Mouse (Mus musculus): Measurements from ENCODE around the gene Scn5a.

The Scn5a gene

DNA sequence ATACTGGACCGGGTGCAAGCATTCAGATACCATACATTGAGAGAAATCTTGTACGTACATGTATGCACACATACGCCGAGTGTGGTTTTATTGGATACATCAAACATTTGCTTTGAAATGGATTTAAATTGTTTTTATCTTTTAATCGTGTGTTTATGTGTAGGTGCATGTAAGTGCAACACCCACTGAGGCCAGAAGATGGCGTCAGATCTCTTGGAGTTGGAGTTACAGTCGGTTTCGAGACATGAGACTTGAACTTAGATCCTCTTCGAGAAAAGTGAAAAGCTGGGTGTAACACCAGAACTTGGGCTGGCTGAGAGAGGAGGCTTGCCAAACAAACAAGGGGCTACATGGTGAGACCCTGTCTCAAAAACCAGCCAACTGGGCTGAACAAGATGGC, 75.2 kb downstream of the Scn5a start:
- no peak for DNase-seq

DNA sequence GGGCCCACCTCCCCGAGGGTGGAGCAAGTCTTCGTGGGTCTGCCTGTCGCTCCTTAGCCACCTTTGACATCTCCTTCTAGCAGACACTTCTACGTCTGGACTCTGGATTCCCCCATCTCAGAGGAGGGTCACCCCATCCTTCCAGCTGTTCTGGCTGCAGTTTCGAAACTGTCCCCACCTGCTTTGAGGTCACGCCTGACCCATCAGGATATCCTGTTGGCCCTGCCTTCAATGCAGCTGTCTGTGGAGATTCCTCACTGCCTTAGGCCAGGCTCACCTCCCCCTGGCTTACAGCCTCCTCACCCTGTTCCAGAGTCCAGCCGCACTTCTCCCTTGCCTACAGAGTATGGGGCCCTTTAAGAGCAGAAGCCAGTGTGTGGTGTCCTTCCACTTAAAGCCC, 79.9 kb downstream of the Scn5a start:
- DNase-seq: no peak

DNA sequence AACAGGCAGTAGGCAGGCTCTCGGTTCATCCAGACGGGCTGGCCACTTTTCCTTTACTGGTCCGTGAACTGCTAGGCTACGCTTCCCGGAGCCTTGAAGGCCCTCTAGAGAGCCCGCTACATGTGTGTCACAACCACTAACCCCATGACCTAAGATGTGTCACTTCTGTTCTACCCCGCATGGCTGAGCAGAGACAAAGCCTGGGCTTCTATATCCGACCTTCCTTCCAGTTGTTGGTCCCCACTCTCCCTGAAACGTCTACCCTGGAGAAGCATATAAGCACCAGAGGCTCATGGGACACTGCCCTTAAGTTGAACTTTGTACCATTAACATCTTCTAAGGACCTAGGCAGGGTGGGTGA, 80.6 kb downstream of the Scn5a start:
- no peak for DNase-seq

DNA sequence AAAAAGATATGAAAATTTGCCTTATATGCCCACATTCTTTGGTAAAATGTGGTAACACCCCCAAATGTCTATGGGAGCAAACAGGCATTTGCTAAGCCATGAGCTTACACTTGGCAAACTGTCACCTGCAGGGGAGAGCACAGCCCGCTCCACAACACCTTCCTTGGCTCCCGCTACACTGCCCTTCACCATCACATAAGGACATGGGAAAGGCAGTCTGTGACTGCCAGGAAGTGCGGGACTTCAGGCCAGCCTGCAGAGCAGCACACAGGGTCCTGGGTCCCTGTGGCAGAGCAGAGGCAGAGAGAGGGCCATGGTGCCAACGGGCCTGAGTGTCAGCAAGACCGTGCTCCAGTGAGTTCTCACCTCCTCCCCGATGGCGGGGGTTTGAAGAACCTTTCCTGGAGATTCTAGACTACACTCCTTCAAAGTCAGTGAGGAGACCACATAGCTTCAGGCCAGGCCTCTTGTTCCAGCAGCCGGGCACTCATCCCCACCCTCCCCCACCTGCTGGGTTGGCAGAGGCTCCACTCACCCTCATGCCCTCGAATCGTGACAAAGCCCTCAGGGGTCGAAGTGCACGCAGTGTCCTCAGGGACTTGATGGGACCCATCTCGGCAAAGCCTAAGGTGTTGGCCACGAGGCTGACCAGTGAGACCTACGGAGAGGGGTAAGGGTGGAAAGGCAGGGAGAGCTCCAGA, 81.1 kb downstream of the Scn5a start:
- peak; percentile 51 to 61 for DNase-seq

DNA sequence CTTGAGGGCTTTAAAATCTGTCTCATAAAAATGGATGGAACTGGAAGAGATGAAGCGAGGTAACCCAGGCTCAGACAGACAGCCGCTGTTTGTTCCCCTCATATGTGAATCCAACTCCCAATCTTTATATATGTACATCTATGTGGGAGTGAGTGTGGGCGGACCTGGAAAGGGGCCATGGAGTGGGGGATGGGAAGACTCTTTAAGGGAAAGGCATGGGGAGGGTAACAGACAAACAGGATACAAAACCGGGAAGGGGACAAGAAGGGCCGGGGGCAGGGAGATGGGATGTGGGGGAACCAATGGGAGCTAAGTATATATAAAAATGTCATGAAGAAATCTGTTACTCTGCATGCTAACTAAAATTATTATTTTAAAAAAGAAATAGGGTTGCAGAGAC, 81.9 kb downstream of the Scn5a start:
- peak in 1 of 2 experiments; percentile 56 for DNase-seq

DNA sequence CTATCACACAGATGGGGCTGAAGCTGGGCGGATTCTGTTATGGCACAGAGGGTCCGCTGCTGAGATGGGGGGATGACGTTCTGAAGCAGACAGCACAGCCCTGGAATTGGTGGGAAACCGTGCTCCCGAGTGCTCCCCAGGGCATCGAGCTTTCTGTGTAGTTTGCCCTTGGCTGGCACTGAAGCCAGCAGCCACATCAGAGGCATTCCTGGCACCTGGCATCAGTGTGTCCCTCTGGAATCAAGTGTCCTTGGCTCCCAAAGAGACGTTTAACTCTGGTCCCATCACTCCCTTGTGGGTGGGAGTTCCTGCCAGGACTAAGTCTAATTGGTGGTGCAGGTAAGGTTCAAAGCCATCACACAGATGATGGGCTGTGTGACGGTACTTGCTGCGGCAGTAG, 82.5 kb downstream of the Scn5a start:
- DNase-seq: no peak

DNA sequence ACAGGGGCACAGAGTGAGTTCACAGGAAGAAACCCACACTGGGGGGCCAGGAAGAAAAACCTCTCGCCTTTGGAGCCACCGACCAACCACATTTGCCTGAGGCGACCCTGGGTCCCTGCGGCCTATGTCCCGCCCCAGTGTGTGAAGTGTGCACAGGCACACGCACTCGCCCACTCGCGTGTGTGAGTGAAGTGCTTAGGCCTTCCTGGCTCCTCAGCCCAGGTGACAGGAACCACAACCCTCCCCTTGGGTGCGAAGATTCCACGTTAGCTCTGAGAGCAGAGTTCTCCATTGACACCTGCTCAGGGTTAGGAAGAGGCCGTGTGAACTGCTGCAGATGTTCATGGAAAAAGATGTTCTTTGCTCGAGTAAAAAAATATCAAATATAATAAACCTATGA, 93.9 kb downstream of the Scn5a start:
- no peak for DNase-seq

DNA sequence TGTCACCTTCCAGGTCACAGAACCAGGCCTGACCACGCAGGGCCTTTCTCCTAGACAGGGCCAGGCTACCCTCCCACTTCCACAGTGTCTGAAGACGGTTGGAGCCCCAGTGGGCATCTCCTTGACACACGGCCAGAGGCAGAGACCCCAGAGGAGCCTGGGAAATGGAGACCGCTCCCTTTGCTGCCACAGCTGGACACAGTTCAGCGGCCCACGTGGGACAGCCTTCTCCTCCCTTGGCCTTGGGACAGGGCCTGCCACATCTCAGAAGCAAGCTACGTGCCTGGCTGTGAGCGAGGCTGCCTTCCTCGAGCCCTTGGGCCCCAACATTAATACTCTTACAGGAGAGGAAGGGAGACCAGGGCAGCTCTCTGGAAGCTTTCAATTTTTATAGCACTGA, 94.4 kb downstream of the Scn5a start:
- DNase-seq: no peak

DNA sequence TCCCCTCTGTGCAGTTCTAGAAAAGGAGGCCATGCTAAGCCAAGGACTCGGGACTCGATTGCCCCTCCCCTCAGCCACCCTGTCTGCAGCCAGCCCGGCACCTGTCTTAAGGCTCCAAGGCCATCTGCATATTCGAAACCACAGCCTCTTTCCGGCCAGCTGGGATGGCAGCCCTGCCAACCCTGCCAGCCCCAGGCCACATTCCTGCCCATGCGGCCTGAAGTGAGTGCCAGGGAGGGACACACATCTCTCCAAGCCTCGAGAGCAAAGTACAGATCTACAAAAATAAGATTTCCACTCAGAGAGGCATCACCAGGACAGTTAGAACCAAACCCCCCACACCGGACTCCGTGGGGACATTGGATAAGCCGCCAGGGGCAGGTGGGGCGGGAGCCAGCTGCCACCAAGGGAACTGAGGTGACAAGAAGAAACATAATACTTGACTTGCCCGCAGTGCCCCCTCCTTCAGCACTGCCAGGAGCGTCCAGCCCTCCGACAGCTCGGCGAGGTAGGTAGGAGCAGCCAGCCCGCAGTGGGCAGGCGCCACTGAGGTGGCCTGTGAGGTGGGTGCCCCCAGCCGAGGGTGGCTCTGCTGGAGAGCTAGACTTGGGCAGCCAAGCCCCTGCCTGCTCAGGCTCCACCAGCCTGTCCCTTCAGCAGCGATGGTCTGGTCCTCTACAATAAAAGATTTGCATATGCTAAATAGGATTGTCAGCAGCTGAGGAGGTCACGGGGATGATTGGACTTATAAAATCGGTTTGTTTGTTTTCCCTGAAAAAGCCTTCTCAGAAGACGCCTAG, 95.1 kb downstream of the Scn5a start:
- DNase-seq: peak; percentile 83 to 88

DNA sequence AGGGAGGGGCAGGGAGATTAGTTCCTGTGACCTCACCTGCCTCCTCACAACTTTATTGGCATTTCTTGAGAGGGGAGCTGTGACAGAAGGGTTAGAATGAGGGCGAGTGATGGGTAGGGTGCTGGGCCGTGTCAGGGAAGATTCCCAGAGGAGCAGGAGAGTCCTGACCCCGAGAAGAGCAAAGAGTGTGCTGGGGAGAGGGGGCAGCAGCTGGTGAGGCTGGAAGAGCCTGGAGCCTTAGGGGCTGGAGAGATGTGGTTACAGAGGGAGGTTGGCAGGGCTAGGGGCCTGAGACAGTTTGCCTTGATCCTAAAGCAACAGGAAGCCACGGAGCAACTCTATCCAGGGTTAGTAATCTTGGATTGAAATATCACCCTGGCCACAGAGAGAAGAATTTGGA, 97.2 kb downstream of the Scn5a start:
- no peak for DNase-seq

DNA sequence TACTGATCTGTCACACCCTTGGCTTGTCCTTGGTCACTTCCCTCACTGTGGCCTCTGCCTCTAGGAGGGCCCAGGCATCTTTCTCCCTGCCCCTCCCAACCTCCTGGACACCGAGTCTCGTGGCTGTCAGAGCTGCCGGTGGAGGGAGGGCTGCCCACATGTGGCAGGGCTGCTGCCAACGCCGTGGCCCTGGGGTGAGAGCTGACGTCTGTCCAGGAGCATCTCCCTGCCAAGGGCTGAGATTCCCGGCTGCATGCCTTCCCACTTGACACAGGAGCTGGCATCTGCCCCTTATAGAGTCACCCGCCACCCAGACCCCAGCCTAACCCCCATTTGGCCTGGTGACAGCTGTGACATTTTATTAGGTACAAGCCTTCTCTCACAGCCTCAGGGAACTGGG, 99.5 kb downstream of the Scn5a start:
- peak; percentile 63 to 77 for DNase-seq

DNA sequence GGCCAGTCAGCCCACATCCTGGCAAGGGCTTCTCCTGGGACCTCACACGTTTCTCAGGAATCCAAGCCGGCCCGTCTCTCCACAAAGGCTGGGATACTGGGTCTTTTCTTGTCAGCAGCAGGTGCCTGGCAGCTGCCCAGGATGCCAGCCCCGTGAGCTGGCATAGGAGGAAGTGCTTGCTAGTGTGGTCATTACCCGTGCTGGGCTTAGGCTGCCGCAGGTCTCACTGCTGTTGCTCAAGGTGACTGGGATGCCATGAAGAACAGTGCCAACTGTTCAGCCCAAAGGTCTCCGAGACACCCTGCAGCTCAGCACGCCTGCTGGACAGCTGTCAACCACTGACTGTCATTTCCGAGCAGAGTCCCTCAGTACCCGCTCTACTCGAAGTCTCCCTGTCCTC, 100.5 kb downstream of the Scn5a start:
- peak; percentile 72 to 75 for DNase-seq

DNA sequence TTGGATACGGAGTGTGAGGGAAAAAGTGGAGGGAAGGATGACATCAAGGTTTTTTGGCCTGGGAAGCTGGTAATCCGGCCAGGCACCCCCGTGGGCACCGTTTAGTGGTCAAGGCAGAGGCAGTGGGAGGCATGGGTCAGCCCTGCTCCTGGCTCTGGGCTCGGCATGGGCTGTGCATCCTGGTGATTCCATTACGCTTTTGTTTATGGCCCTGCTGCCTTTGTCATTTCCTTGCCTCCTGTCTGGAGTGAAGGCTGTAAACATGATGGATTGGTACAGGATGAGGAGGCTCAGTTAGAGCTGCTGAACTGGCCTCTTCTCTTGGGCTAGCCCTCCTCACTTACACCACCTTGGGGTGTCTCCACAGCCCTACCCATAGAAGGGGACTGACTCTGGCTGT, 101.1 kb downstream of the Scn5a start:
- DNase-seq: peak in 1 of 2 experiments; percentile 23

DNA sequence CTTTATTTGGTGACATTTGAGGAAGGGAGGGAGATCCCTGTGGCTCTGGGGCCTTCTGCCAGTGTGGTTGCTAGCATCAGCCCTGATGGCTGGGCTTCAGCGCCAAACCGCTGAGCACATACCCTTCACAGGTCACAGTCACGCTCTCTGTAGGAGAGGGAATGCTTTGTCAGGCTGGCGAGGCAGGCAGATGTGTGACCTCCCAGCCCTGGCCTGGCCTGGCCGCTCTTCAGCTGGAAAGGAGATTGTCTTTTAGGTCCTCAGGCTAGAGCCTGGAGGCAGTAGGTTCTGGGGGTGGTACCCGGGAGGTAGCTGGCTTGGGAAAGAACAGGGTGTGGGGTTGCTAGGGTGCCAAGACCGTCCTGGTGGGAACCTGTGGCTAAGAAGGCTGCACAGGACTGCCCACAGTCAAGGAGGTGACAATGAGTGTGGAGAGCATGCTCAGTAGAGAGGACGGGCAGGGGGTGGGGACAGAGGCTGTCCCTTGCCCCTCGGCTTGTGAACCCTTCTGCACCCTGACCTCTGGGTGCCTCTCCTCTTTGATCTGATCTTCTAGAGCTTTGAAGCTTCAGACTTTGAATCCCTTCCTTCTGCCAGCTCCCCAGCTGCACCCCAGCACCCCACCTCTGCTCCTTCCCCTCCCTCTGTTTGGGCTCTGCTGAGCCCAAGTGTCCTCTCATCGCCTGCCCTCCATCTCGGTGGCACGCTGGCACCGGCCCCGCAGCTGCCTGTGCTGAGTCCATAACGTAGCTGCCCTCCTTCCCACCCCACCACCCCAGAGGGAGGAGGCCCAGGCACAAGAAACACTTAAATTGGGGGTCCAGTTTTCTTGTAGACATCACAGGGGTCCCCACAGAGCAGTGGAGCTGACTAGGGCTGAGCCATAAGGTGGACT, 103.9 kb downstream of the Scn5a start:
- no peak for DNase-seq

DNA sequence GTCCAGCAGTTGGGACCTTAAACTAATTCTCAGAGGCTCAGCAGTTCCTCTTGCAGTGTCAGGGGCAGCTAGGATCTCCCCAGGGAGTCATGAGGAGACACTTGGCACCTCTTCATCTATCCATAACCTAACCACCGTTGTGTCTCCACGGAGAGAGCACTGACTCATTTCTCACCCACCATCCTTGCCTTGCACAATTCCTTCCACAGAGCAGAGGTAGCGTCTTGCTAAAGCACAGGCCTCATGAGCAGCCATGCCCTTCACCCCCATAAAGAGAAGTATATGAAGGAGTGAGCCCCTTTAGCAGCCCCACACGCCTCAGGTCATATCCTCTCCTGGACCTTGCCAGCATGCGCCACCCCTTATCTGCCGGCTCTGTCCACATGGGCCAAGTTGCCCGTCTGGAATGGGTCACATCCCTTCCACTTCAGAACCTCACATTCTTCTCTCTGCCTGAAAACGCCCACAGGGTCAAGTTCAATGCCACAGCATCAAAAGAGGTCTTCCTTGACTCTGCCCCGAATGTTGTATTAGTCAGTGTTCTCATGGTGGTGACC, 105.1 kb downstream of the Scn5a start:
- DNase-seq: no peak

DNA sequence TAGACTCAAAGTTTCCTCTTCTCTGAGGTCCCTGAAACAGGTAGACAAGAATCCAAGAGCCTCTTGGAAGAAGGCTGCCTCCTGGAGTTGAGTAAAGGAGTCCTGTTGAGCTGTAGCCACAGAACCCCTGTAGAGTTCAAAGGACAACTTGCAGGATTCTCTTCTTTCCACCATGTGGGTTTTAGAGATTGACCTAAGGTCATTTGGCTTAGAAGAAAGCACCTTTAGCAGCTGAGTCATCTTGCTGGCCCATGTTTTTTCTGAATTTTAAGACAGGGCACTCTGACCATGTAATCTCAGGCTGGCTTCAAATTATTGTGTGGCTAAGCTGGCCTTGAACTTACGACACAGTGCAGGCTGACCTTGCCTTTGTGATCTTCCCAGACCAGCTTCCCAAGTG, 105.8 kb downstream of the Scn5a start:
- no peak for DNase-seq

DNA sequence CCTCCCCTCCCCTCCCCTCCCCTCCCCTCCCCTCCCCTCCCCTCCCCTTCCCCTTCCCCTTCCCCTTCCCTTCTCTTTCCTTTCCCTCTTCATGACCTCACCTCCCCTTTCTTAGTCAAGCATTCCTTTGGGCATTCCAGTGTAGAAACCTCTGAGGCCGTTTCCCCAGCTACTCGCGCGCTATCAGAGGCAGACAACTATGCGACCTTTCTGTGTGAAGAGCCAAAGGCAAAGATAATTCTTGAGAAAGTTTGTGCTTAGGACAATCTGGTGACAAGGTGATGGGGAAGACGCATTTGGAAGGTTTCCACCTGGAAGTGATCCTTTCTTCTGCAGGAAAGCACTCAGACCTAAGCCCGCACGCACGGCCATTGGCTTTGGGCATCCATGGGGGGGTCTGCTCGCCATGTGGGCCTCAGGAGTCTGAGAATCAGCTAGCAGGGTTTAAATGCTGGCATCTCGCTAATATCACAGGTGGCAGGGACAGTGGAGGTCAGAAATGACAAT, 106.4 kb downstream of the Scn5a start:
- DNase-seq: no peak

DNA sequence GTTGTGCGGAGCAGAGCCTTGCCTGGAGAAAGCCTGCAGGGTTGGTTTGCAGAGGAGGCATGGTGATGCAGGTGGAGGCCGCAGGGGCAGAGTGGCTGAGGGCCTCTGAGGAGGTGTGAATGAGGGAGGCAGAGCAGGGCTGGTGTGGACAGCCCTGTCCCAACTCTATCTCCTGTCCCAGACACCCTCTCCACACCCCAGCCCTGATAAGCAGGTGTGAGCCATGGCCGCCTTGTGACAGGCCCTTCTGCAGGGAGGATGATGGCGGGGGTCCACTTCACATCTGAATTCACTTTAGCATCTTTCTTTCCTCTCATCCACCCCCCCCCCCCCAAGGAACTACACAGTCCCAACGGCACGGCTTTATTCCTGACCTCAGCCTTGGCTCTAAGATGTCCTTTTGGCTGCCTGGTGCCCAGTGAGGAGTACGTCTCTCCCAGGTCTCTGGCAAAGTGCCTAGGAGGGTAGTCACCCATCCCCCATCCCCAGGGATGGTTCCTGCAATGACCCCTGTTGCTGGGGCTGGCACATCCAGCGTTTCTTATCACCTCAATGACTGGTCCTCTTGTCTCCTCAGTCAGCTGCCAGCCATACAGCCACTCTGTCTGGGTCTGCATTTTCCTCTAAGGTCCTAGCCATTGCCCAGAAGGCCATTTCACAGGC, 109.0 kb downstream of the Scn5a start:
- no peak for DNase-seq

DNA sequence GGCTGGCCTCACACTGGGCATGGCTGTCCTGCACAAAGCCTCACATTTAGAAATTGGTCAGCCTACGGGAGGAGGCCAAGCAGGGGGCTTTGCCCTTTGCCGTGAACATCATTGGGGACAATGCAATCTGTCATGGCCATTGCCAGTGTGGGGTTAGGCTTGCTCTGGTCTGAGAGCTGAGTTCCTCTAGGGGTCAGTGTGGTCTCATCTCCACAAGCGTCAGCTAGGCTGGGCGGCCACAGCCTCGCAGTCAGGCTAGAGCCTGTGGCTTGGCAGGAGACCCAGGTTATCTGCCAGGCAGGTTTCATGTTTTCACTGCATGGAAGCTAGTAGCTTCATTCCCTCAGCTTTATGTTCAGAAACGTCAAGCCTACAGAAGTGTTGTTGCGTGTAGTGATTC, 113.2 kb downstream of the Scn5a start:
- DNase-seq: peak; percentile 92

DNA sequence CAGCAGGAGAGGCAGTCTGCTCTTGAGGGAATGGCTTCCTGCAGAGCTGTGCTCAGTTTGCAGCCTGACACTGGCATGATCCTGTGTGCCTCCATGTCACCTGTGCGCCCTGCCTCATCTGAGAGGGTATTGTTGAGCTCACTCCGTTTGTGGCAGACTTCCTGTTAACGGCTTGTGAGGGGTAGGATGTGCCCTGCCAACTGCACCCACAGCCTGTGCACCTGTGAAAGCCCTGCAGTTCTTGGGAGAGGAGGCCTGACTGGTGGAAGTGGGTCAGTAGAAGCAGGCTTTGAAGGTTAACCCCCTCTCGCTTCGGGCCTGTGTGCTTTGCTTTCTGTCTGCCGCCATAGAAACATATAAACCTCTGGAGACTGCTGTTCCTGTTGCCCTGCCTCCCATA, 113.8 kb downstream of the Scn5a start:
- no peak for DNase-seq

DNA sequence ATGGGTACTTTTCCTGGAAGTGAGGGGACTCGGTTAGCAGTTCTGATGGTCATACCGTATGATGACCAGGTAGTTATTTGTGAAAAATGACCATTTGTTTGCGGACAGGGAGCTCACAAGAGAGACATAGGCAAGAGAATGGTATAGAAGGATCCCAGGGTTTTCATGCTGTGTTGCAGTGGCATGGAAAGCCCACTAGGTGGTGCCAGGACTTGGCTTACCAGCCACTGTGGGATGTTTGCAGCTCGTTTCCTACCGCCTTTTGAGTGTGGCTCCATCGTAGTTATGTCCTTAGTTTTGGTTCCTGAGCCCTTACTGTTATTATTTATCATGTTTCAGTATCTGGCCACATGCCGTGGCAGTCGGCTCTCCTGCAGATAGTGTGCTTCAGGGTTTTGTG, 118.4 kb downstream of the Scn5a start:
- peak; percentile 82 to 87 for DNase-seq

DNA sequence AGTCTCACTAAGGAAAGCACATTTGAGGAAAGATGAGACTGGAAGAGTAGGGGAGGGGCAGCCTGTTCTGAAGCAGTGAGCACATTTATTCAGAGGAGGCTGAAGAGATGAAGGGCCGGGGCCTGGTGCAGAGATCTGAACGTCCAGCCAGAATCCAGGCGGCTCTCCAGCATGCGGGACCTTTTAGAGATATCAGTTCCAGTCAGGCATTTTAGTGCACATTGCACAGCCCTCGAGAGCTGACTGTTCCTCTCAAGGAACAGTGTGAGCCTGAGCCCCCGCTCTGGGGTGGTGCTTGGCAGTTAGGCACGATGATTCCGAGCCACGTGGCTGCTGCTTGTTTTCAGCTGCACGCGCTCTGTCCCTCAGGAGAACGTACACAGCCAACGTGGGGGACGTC, 121.7 kb downstream of the Scn5a start:
- DNase-seq: no peak

DNA sequence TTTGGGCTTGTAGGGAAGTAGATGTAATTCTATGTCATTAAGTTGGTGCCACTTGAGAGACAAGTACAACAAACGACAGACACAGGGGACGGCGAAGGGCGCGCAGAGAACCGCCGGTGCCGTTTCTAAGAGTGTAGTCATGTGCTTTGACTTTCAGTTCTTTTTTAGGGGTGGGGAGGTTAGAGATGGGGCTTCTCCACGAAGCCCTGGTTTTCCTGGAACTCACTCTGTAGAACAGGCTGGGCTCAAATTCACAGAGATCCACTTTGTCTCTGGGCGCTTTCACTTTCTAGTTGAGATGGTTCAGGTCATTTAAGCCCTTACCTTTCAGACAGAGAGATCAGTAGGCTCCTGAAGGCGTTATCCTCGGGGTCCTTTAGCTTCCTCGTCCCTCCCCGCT, 122.8 kb downstream of the Scn5a start:
- DNase-seq: no peak

All from cerebellum, postnatal 10 days (tissue).